Mouse (Mus musculus): Measurements from ENCODE around the gene Rbfox3. TPM values are rescaled to one million over a fixed set of nuclear protein-coding genes. Genes with fewer than 3 reads are reported as not detected.
A peak's percentile ranks its signal among the peaks of the same experiment; 100 is the strongest.

Rbfox3 gene
- polyA plus RNA-seq, 1 experiment from 2014 or later: 0.69 TPM

DNA sequence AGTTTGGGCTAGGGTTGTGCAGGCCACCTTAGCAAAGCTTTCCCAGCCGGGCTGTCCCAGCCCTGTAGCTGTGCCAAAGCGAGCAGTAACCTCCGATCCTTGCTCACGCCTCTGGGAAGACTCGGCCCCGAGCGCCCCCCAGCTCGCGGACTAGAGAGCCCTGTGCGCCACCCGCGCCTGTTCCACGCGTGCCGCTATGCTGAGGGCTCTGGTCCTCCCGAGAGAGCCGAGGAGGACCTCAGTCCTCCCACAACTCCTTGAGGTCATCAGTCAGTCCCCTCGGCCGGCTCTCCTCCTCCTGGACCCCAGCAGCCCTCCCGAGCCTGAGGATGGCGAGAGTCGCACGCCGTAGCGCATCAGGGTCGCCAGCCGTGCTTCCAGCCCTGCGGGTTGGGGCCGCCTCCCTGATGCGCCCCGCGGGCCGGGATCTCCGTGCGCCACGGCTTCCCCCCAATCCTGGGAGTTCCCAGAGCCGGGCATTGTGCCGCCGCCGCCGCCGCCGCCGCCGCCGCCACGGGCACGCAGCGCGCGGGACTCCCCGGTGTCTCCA is 2.9 kb downstream of the Rbfox3 start:
- H3K4me3 ChIP-seq (ENCODE audit: low read depth, low read length): peak overlapping the region; percentile 51
- no peaks in the 10 kb centered on the region for H3K9me3 ChIP-seq (replicated peaks; ENCODE audit: control insufficient read depth, low read length)
- 0% methylated on average over 52 of the region's 52 CpGs for WGBS (ENCODE audit: insufficient replicate concordance)
- H3K27ac ChIP-seq (ENCODE audit: low read depth, low read length): no peak overlapping the region
- peak overlapping the region; percentile 76 for H3K4me2 ChIP-seq
- H3K4me1 ChIP-seq (ENCODE audit: control insufficient read depth, insufficient read depth, low read length): peaks cover 23% of the 10 kb centered on the region
- peaks cover 67% of the 10 kb centered on the region for H3K27me3 ChIP-seq (ENCODE audit: control insufficient read depth, insufficient read depth, low read length)
- 0 out of 2 replicates have a peak, but pooled peaks have one; percentile 12 for ATAC-seq (replicated peaks; ENCODE audit: insufficient number of reproducible peaks, low FRiP score, low TSS enrichment)
- H3K9ac ChIP-seq (ENCODE audit: low read depth, low read length): no peak overlapping the region
- no peaks in the 10 kb centered on the region for H3K36me3 ChIP-seq (ENCODE audit: control insufficient read depth, insufficient read depth, low read length)

DNA sequence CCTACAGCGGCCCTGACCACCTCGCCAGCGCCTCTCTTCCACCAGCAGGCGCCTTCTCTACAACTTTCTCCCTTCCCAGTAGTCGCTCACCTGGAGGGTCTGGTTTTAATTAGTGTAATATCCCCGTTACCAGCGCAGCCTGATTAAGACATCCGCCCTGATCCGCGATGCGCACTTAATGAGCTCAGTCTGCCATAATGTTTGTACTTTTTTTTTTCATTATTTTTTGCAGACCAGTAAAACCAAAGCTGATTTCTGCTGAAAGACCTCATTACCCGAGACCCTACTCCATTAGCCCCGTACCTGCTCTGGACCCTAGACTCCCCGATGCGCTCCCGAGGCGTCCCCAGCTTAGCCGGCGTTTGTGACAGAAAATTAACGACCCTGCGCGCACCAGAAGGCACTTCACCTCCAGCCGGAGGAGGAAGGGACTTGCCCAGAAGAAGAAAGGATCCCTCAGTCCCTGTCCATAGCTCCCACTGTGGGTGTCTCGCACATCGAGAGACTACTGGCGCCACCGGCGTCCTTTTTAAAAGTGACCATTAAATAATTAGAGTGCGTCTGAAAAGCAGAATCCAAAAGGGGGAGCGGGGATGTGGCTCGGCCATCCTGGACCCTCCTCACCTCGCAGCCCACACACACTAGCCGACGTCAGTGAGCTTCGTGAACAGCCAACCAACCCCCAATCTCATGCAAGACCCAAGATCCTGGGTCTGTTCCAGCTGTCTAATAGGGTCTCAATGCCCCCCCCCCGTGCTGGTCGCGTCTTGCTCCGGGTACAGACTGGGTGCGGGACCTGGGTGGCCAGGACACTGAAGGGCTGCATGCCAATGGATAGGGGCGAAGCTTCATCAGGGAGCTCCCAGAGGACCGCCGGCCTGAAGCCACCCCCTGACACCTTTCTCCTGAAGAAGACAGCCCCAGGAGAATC is 3.7 kb downstream of the Rbfox3 start:
- WGBS (ENCODE audit: insufficient replicate concordance): 2% methylated on average over 43 of the region's 43 CpGs

DNA sequence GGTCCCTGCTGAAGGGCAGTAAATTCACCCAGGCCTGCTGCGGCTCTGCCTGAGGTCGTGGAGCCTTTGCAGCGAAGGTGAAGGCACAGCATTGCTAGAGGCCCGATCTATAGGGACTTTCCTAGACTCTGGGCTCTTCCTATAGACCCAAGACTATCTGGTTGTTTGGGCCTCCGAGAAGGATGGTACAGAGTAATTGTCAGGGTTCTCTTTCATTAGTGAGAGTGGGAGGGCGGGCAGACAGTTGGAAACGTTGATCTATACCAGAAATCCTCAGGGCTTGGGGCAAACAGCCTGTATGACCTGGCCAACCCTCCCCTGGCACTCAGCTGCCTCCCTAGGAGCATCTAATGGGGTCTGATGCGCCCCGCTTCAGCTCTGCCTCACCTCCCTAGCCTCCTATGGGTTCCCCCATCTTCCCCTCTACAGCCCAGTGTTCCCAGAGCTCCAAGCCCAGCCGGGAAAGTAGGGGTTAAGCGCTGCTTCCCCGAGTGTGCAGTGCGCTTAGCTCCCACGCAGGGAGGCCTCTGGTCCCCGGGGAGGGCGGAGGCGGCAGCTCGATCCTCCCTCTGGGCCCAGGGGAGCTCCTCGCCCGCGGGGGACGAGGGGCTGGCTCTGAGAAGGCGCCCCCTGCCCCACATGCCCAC is 4.5 kb downstream of the Rbfox3 start:
- Histone ChIP-seq H3K9ac (ENCODE audit: low read depth, low read length) (no peak overlapping the region), H3K4me3 (ENCODE audit: low read depth, low read length) (no peak overlapping the region), H3K9me3 (replicated peaks; ENCODE audit: control insufficient read depth, low read length) (no peaks in the 10 kb centered on the region), H3K36me3 (ENCODE audit: control insufficient read depth, insufficient read depth, low read length) (no peaks in the 10 kb centered on the region), H3K4me2 (no peak overlapping the region), H3K27me3 (ENCODE audit: control insufficient read depth, insufficient read depth, low read length) (peaks cover 68% of the 10 kb centered on the region), H3K27ac (ENCODE audit: low read depth, low read length) (no peak overlapping the region), H3K4me1 (ENCODE audit: control insufficient read depth, insufficient read depth, low read length) (peaks cover 18% of the 10 kb centered on the region)
- no peak for ATAC-seq (replicated peaks; ENCODE audit: insufficient number of reproducible peaks, low FRiP score, low TSS enrichment)
- 7% methylated on average over 22 of the region's 23 CpGs for WGBS (ENCODE audit: insufficient replicate concordance)

More for the DNA sequence above, 3.7 kb downstream of the Rbfox3 start:
- Histone ChIP-seq H3K4me3 (ENCODE audit: low read depth, low read length) (no peak overlapping the region; the same call in 1 of the 2 replicates), H3K27me3 (ENCODE audit: control insufficient read depth, insufficient read depth, low read length) (peaks cover 68% of the 10 kb centered on the region), H3K4me1 (ENCODE audit: control insufficient read depth, insufficient read depth, low read length) (peaks cover 18% of the 10 kb centered on the region), H3K27ac (ENCODE audit: low read depth, low read length) (no peak overlapping the region), H3K9me3 (replicated peaks; ENCODE audit: control insufficient read depth, low read length) (no peaks in the 10 kb centered on the region), H3K36me3 (ENCODE audit: control insufficient read depth, insufficient read depth, low read length) (no peaks in the 10 kb centered on the region), H3K9ac (ENCODE audit: low read depth, low read length) (no peak overlapping the region), H3K4me2 (peak overlapping the region; percentile 76)
- ATAC-seq (replicated peaks; ENCODE audit: insufficient number of reproducible peaks, low FRiP score, low TSS enrichment): no peak

DNA sequence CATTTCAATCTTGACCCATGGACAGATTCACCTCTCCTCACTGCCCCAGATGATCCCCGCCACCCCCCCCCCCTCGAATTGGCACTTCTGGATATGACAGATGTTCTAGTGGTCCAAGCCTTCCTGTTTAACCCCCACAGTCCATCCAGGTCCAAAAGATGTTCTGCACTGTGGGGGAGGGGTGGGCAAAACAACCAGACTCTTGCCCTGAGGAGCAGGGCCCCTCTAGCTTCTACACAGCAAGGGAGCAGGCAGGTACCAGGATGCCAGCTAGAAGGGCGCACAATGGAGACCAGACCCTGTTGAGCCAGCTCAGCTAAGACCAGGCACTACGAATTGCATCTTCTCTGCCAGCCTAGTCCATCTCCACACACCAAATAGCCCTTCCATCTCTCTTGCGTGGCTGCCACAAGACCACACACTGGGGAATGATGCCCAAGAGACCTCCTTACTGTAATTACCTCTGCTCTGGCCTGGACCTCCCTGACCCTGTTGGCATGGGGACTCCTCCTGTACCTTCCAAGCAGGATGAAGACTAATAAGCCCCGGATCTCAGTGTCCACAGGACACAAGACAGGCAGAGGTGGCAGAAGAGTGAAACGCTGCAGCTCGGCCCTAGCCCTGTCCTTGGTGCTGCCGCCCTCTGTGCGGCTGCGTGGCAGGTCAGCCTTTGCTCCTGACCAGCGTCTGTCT is 5.1 kb downstream of the Rbfox3 start:
- Histone ChIP-seq H3K9me3 (replicated peaks; ENCODE audit: control insufficient read depth, low read length) (no peaks in the 10 kb centered on the region), H3K4me1 (ENCODE audit: control insufficient read depth, insufficient read depth, low read length) (peaks cover 16% of the 10 kb centered on the region), H3K27me3 (ENCODE audit: control insufficient read depth, insufficient read depth, low read length) (peaks cover 68% of the 10 kb centered on the region), H3K4me3 (ENCODE audit: low read depth, low read length) (no peak overlapping the region), H3K27ac (ENCODE audit: low read depth, low read length) (no peak overlapping the region), H3K36me3 (ENCODE audit: control insufficient read depth, insufficient read depth, low read length) (no peaks in the 10 kb centered on the region), H3K4me2 (no peak overlapping the region), H3K9ac (ENCODE audit: low read depth, low read length) (no peak overlapping the region)
- 19% methylated on average over 12 of the region's 12 CpGs for WGBS (ENCODE audit: insufficient replicate concordance)
- ATAC-seq (replicated peaks; ENCODE audit: insufficient number of reproducible peaks, low FRiP score, low TSS enrichment): no peak

DNA sequence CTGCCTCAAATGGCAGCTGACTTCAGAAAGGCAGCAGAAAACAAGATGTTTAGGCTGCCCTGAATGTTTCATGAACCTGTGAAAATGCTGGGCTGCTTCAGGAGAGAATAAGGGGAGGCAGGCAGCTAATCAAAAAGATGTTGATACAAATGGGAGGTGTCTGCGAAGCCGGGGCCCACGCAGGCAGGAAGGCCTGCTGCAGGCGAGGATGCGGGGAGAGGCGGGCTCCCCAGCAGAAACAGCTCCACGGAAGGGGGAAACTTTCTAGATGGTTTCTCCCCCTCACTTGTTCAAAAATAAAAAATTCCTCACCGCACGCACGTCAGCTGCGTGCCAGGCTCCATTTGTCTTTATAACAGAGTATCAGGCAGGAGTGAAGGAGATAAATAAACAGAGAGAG is 5.7 kb downstream of the Rbfox3 start:
- Histone ChIP-seq H3K9me3 (replicated peaks; ENCODE audit: control insufficient read depth, low read length) (no peaks in the 10 kb centered on the region), H3K27ac (ENCODE audit: low read depth, low read length) (no peak overlapping the region), H3K9ac (ENCODE audit: low read depth, low read length) (no peak overlapping the region), H3K36me3 (ENCODE audit: control insufficient read depth, insufficient read depth, low read length) (no peaks in the 10 kb centered on the region), H3K4me3 (ENCODE audit: low read depth, low read length) (no peak overlapping the region), H3K4me1 (ENCODE audit: control insufficient read depth, insufficient read depth, low read length) (peaks cover 16% of the 10 kb centered on the region), H3K4me2 (no peak overlapping the region), H3K27me3 (ENCODE audit: control insufficient read depth, insufficient read depth, low read length) (peaks cover 67% of the 10 kb centered on the region)
- no peak for ATAC-seq (replicated peaks; ENCODE audit: insufficient number of reproducible peaks, low FRiP score, low TSS enrichment)
- 45% methylated on average over 11 of the region's 11 CpGs for WGBS (ENCODE audit: insufficient replicate concordance)

DNA sequence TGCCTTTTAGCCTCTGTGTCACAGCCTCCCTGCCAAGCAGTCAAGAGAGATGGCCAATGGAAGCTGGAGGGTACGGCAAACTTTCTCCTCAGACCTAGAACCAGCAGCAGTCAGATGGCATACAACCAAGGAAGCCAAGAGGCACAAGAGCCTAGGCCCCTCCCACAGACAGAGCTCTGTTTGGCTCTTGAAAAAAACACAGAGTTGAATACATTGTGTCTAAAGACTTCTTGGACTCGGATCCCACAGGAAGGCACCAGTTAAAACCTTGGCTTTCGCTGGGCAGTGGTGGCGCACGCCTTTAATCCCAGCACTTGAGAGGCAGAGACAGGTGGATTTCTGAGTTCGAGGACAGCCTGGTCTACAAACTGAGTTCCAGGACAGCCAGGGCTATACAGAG is 7.1 kb downstream of the Rbfox3 start:
- no peaks in the 10 kb centered on the region for H3K9me3 ChIP-seq (replicated peaks; ENCODE audit: control insufficient read depth, low read length)
- no peak overlapping the region for H3K4me3 ChIP-seq (ENCODE audit: low read depth, low read length)
- H3K4me2 ChIP-seq: no peak overlapping the region
- no peak for ATAC-seq (replicated peaks; ENCODE audit: insufficient number of reproducible peaks, low FRiP score, low TSS enrichment)
- no peaks in the 10 kb centered on the region for H3K36me3 ChIP-seq (ENCODE audit: control insufficient read depth, insufficient read depth, low read length)
- no peak overlapping the region for H3K27ac ChIP-seq (ENCODE audit: low read depth, low read length)
- WGBS (ENCODE audit: insufficient replicate concordance): 84% methylated on average over 6 of the region's 6 CpGs
- peaks cover 66% of the 10 kb centered on the region for H3K27me3 ChIP-seq (ENCODE audit: control insufficient read depth, insufficient read depth, low read length)
- H3K9ac ChIP-seq (ENCODE audit: low read depth, low read length): no peak overlapping the region
- H3K4me1 ChIP-seq (ENCODE audit: control insufficient read depth, insufficient read depth, low read length): peaks cover 11% of the 10 kb centered on the region

DNA sequence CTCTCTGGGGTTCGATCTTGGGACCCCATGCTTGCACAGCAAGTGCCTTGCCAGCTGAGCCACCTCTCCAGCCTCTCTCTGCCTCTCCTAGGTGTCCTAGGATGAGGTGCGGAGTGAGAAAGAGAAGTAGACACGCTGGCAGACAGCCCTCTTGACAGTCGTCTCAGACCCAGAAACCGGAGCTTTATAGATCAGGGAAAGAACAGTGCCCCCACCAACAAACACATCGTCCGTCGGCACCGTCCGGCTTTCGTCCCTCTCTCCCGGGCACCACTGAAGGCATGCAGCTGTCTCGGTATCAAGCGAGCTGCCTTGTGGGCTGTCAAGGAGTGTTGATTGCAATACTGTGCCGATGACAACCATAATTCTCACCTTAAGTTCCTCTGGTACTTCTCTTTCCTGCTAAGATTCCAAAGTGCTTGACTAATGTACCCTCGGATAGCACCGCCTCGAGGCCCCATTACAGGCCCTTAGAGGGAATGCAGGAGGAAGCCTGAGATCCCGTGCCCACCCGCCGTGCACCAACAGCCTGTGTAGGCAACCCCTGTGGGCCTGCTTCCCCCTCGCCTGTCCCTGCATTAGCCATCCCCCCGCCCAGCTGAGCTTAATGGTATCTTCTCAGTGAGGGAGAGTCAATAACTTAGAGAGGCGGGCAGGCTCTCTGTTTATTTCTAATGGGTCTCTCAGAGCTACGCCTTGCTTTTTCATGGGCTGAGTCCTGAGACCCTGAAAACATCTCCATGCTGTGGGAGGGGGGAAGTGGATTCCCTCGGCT is 11.4 kb downstream of the Rbfox3 start:
- Histone ChIP-seq H3K27me3 (ENCODE audit: control insufficient read depth, insufficient read depth, low read length) (peaks cover 32% of the 10 kb centered on the region), H3K27ac (ENCODE audit: low read depth, low read length) (no peak overlapping the region), H3K9me3 (replicated peaks; ENCODE audit: control insufficient read depth, low read length) (no peaks in the 10 kb centered on the region), H3K4me1 (ENCODE audit: control insufficient read depth, insufficient read depth, low read length) (no peaks in the 10 kb centered on the region; the same call in 1 of the 2 replicates), H3K36me3 (ENCODE audit: control insufficient read depth, insufficient read depth, low read length) (no peaks in the 10 kb centered on the region), H3K4me3 (ENCODE audit: low read depth, low read length) (no peak overlapping the region), H3K9ac (ENCODE audit: low read depth, low read length) (no peak overlapping the region), H3K4me2 (peak overlapping the region; percentile 30; the same call in 1 of the 2 replicates)
- 22% methylated on average over 26 of the region's 26 CpGs for WGBS (ENCODE audit: insufficient replicate concordance)
- no peak for ATAC-seq (replicated peaks; ENCODE audit: insufficient number of reproducible peaks, low FRiP score, low TSS enrichment)

DNA sequence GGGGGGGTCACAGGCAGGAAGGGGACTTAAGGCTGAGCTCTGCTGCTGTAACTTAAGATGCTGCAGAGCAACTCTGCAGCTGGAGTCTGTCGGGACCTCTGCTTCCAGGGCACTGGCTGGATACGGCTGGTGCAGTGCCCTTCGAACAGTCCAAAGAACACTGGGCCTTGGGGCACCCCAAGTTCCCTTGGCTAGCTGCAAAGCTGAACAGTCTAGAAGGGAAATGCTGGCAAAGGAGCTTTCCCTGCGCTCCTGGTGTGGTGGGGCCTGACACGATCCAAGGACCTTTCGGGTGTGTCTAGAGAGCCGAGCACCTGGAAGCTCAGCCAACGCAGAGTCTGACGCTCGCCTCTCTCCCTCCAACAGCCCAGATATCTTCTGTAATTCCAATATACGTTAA is 12.8 kb downstream of the Rbfox3 start:
- no peak for ATAC-seq (replicated peaks; ENCODE audit: insufficient number of reproducible peaks, low FRiP score, low TSS enrichment)
- Histone ChIP-seq H3K36me3 (ENCODE audit: control insufficient read depth, insufficient read depth, low read length) (no peaks in the 10 kb centered on the region), H3K4me3 (ENCODE audit: low read depth, low read length) (no peak overlapping the region), H3K4me2 (no peak overlapping the region), H3K9me3 (replicated peaks; ENCODE audit: control insufficient read depth, low read length) (no peaks in the 10 kb centered on the region), H3K4me1 (ENCODE audit: control insufficient read depth, insufficient read depth, low read length) (no peaks in the 10 kb centered on the region; the same call in 1 of the 2 replicates), H3K9ac (ENCODE audit: low read depth, low read length) (no peak overlapping the region), H3K27ac (ENCODE audit: low read depth, low read length) (no peak overlapping the region), H3K27me3 (ENCODE audit: control insufficient read depth, insufficient read depth, low read length) (peaks cover 28% of the 10 kb centered on the region)
- WGBS (ENCODE audit: insufficient replicate concordance): 67% methylated on average over 11 of the region's 11 CpGs
